Mouse (Mus musculus) left cerebral cortex, postnatal 4 days (tissue): ENCODE results near the gene Ppm1l. TPM values are rescaled to one million over a fixed set of nuclear protein-coding genes. Genes with fewer than 3 reads are reported as not detected.
A peak's percentile ranks its signal among the peaks of the same experiment; 100 is the strongest.

Source experiments
- DNase-seq: peaks from one replicate; pipeline ENCODE4 v3.0.0-alpha.2; 2022
- intact Hi-C: fragments of 180-260 bp; cut with DNase I; formaldehyde crosslinking; loops from one replicate; pipeline ENCODE4 v1.15.1; 2025
- total RNA-seq, 2 experiments: library from RNA; stranded (reverse); gene quantifications; 2 replicates each; pipeline ENCODE4 v1.2.3; 2021

Gene Ppm1l
- total RNA-seq, 2 experiments from 2014 or later, result 45.9 to 49.2 TPM

DNA sequence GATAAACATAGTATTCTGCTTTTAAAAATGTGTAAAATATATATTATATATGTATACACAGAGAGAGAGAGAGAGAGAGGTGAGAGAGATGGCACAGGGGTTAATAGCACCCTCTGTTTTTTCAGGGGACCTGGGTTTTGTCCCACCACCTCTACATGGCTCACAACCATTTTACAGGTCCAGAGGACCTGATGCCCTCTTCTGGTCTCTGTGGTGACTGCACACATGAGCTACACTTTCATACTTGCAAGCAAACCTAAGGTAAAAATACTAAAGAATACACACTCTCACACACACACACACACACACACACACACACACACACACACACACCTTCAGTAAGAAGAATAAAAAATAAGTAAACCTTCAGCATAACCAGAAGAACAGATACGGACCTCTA lies 262.1 kb downstream of the Ppm1l start:
- intact Hi-C loops, result no loop called here
- DNase-seq, result no peak

DNA sequence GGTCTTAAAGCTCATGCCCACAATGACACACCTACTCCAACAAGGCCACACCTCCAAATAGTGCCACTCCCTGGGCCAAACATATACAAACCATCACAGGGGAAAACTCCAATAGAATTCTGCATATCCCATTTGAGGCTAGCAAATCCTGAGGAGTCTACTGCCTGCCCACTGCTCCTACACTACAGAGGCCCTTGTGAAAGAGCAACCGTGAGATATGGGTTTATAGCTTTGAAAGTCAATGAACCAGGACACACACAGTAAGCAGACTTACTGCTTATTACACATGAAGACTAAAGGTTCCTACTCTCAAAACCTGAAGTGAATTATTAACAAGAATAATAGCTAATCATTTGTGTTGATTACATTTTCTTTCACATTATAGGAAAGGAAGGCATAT lies 267.1 kb downstream of the Ppm1l start:
- intact Hi-C loops, result loop anchor here (10.0 kb wide), 1 partner anchor 89 kb away; no protein-coding TSS in a partner anchor
- no peak for DNase-seq

DNA sequence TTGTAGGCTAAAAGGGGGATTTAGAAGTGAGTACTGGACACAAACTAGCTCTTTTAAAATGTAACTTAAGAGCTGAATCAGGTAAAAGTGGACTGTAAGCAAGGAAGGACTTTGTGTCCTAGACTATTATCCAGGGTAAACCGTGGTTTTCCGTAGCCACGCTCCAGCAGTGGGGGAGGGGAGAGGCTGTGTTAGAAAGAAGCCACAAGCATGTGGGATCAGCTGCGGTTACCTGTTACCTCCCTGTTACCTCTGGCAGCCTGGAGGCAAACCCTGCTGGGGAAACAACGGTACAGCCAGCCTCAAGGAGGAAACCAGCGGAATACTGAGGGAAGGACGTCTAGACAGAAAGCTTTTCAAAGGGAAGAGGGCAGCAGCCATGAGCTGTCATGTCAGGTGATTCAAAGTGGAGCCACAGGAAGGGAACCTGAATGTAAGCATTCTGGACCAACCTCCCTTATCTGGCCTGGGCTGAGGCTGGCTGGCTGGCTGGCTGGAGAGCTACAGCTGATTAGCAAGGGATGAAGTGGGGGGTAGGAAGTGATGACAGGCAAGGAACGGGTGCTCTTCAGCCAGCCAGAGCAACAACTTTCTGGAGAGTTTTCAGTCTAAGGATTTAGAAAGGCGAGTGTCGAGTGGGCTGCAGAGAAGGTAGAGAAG lies 271.6 kb downstream of the Ppm1l start:
- intact Hi-C loops, result loop anchor here (10.0 kb wide), 1 partner anchor 93 kb away; no protein-coding TSS in a partner anchor
- DNase-seq, result no peak

DNA sequence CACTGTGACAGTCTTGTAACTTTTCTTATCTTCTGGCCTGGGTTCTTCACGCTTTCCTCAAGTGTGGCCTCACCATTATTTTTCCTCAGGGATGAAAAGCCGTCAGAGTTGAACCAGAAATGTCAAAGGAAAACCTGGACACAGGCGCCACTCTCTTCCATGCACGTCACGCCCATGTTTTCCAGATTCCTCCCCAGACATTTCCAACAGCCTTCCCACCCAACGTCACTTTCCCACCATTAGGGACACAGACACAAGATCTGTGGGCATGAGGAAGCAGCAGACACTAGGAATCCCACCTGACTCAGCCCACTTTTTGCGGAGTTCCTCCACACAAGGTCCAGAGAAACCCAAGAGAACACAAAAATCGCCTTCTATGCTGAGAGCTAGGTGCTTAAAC lies 276.8 kb downstream of the Ppm1l start:
- intact Hi-C loops, result no loop called here
- no peak for DNase-seq

DNA sequence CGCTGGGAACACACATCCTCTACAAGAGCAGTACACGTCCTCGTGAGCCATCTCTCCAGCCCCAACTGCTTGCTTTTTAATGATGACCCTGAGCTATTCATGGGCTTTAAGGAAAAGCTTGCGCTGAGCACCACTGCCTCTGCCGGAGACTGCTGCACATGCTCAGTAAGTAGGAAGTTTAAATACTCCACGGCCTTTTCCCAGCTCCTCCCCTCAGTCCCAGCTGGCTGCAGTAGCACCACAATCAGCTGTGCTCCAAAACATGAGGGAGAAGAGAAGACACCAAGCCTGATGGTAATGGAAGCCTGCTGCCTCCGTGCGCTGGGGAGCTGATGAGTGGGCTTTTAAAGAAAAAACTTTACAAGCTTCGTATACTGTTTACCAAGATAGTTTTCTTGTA lies 277.4 kb downstream of the Ppm1l start:
- no peak for DNase-seq
- intact Hi-C loops, result no loop called here

DNA sequence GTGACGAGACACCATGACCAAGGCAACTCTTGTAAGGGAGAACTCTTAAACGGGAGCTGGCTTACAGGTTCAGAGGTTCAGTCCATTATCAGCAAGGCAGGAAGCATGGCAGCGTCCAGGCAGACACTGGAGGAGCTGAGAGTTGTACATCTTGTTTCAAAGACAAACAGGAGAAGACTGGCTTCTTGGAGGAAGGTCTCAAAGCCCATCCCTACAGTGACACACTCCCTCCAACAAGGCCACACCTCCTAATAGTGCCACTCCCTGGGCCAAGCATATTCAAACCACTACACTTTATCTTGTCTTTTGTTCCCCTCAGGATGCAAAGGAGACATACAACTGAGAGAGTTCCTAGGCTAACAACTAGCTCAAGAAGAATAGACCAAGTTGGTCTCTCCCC lies 279.5 kb downstream of the Ppm1l start:
- no peak for DNase-seq
- intact Hi-C loops, result no loop called here

DNA sequence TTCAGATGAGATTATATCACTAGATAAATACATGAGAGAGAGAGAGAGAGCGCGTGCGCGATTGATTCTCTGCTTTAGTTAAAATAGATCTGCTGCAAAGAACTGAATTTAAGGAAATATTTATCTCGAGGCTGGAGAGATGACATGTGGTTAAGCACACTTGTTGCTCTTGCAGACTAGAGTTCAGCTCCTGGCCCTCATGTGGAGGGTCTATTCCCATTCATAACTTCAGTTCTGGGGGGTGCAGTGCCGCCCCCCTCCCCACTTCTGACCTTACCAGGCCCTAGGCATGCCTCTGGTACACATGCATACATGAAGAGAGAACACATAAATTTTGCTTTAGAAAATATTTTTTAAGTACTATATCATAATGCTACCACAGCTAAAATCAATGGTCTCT lies 280.6 kb downstream of the Ppm1l start:
- no peak for DNase-seq
- intact Hi-C loops, result no loop called here

DNA sequence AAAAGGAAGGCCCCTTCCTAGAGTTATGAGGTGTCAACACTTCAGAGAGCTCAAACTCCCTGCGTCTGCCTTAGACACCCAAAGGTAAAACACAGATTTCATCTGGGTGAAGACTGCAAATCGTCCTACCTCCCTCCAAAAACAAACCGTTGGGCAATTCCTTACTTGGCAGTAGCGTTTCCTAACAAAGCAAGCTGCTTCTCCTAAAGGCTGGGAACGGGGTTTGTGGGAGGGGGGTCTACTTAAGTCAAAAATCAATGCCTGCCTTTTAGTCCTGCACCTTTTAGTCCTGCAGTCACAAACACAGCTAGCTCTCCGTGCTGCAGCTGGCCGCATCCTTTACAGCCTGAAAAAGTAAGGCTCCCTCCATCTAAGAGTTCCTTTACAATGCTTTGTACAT lies 281.2 kb downstream of the Ppm1l start:
- intact Hi-C loops, result no loop called here
- DNase-seq, result no peak

DNA sequence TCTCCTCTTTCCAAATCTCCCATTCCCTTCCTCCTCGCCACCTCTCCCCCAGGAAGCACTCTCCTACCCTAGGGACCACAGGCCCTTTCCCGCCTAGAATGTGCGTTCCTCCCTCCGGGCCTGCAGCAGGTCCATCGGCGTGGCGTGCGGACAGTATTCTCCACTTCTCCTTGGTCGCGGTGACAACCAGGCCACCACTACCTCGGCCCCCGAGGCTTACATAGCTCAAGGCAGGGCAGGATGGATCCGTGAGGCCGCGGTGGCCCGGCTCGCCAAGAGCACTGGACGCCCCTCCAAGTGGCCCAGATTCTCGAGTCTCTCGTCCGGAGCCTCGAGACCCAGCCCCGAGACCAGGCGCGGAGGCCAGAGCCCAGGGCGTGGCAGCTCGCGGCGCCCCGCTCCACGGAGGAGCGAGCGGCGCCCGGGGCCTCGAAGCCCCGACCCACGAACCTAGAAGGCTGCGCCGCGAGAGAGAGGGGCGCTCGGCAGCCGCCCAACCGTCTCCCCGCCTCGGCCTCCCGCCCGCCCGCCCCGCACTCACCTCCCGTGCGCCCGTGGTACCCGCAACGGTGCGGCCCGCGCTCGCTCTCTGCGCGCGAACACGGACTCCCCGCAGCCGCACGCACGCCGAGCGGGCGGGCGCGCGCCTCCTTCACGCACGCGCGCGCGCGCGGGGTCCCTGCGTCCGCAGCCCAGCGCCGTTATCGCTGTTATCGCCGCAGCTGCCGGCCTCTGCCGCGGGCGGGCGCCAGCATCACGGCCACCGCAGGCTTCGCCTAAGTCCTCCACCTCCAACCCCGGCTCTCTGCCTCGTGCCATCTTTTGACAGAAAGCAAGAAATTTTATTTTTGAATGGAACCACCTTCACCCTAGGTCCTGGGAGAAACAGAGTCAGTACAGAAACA lies 281.9 kb downstream of the Ppm1l start, which contains the start of gene B3galnt1:
TSS of gene B3galnt1 (minus strand) at position 700 of the 905 bp plus-strand sequence.
- peak; percentile 65 for DNase-seq
- intact Hi-C loops, result no loop called here

DNA sequence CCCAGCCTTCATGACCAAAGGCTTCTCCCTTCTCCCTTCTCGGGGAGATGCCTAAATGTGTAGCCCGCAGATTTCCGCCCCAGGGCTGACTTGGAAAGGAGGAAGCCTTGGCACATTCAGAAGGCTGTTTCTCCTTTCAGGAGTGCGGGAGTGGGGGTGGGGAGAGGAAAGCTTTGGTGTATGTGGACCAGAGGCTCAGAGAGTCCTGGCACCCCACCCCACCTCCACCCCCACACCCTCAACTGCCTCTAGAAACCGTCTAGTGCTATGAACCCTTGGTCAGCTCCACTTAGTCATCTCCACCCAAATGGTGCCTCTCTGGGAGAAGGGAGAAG lies 282.5 kb downstream of the Ppm1l start:
- intact Hi-C loops, result no loop called here
- peak; percentile 29 for DNase-seq

DNA sequence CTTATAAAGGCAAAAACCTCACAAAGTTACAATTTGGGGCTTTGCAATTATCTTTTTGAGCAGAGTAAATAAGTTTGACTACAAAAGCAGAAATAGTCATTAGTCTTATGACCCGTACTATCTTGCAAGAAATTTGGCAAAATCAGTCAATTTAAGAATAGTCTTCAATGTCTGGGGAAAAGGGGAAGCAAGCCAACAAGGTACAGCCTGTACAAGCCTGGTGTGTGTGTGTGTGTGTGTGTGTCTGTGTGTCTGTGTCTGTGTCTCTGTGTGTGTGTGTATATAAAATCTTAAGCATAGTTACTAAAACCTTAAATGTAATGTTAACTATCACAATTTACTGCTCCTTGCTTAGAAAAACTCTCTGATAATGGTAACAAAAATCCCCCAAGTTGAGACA lies 290.3 kb downstream of the Ppm1l start:
- intact Hi-C loops, result loop anchor here (10.0 kb wide), 1 partner anchor 88 kb away; no protein-coding TSS in a partner anchor
- no peak for DNase-seq

DNA sequence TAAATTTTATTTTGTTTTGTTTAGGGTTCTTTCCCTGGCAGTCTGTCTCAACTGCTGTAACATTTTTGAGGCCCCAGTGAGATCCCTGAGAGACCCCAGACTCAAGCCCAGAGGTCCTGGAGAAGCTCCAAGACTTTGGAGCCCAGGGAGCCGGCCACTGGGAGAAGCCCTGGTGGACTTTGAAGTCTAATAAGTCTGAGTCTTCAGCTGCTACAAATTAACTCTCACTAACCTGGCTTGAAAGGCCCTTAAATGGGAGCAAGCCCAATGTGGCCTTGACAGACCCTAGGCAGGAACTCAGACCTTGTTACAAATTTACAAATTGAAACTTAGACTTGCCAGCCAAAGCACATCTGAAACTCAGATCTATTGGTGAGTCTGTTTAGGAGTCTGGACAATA lies 290.8 kb downstream of the Ppm1l start:
- DNase-seq, result no peak
- intact Hi-C loops, result loop anchor here (10.0 kb wide), 1 partner anchor 87 kb away; no protein-coding TSS in a partner anchor

DNA sequence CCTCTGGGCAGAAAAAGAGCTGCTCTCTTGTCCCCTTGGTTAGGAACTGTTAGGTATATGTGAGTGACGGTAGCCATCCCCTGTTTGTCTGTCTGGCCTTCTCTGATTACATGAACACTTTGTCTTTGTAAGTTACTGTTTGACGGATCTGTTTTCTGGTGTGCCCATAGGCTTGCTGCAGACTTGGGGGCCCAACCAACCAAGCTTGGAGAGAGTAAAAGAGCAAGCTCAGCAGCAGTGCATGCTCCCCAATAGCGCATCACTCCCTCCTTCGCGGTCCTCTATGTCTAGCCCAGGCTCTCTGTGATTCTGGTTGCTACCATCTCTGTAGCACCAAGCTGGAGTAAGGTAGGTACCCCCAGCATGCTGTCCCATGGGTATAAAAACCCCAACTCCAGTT lies 291.2 kb downstream of the Ppm1l start:
- no peak for DNase-seq
- intact Hi-C loops, result loop anchor here (10.0 kb wide), 1 partner anchor 87 kb away; no protein-coding TSS in a partner anchor

Other genes with a start within 250 kb of the Ppm1l start
- gene Kpna4, start 189.7 kb upstream of the Ppm1l start, total RNA-seq, result 100 to 1,000 TPM in 1 of 2 experiments, 10 to 100 TPM in 1; 85.8 to 101 TPM
- gene Arl14, start 94.4 kb upstream of the Ppm1l start, total RNA-seq, result not detected